Mouse (Mus musculus): ENCODE results near the gene Kng1. TPM values are rescaled to one million over a fixed set of nuclear protein-coding genes. Genes with fewer than 3 reads are reported as not detected.

Gene Kng1
- polyA plus RNA-seq, 1 experiment from 2014 or later, result not detected

DNA sequence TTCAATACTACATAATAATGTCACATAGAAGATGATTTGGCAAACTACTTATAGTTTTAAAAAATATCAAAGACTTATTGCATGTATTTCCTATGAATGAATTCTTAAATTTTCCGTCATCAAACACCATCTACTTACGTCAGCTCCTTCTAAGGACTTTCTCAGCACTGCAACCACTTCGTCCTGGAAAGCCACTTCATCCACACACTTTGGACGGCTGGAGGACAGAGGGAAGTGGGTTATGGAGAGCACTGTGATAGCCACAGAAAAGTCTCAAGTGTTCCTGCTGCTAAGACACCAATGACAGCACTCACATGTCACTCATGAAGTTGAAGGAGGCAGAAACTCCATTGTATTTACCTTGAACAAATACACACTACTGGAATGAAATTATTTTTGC is 66.7 kb downstream of the Kng1 start:
- Histone ChIP-seq H3K4me3 (no peak overlapping the region), H3K36me3 (peaks cover 35% of the 10 kb centered on the region), H3K4me1 (peaks cover 12% of the 10 kb centered on the region), H3K27ac (no peak overlapping the region), H3K27me3 (no peaks in the 10 kb centered on the region), H3K9ac (no peak overlapping the region), H3K9me3 (no peaks in the 10 kb centered on the region), H3K4me2 (replicated peaks) (no peak overlapping the region)
- WGBS, result 90% methylated on average over 4 of the region's 4 CpGs
- no peak for ATAC-seq (ENCODE audit: insufficient number of reproducible peaks, insufficient read depth, low FRiP score, low TSS enrichment)

GRCm38 (mm10) chr16:23127311-23127672 is 69.6 kb downstream of the Kng1 start:
- Histone ChIP-seq H3K4me2 (replicated peaks) (peak overlapping the region; percentile 71), H3K27me3 (no peaks in the 10 kb centered on the region), H3K9me3 (no peaks in the 10 kb centered on the region), H3K36me3 (peaks cover 20% of the 10 kb centered on the region), H3K27ac (peak overlapping the region; percentile 97), H3K4me1 (peaks cover 12% of the 10 kb centered on the region), H3K4me3 (peak overlapping the region; percentile 68), H3K9ac (peak overlapping the region; percentile 83)
- 0% methylated on average over 4 of the region's 4 CpGs for WGBS
- ATAC-seq (ENCODE audit: insufficient number of reproducible peaks, insufficient read depth, low FRiP score, low TSS enrichment), result peak; percentile 30; the same call in 1 of the 2 replicates

DNA sequence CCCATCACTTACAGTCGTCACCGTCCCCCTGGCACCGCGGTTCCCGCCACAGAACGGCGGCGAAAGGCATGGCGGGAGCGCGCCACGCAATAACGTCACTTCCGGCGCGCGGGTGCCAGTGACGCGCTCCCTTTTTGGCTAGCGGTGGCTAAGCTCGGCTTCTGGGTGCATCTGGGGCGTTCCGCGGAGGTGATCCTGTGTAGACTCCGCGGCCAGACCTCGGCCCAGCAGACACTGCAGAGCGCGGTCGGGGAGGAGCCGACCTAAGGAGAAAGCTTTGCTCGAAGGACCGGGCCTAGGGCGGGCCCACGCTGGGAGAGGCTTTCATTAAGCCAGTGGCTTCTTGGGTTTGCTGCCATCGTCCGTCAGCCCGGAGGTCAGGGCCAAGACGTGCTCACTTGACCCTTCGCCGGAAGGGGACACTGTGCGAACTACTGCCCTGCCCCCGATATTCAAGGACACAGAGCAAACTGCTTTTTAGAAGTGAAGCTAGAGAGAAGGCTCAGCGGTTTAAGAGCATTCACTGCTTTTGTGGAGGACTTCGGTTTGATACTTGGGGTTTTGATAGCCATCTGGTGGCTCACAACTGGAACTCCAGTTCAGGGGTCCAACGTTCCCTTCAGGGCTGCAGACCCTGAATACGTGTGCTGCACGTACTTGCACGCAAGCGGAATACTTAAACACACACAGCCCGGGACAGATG is 70.2 kb downstream of the Kng1 start, which contains the start of gene Rfc4:
Rfc4 (minus strand) TSS at position 65 of the 703 bp plus-strand sequence.
- under 1% methylated on average over 51 of the region's 51 CpGs for WGBS
- no peaks in the 10 kb centered on the region for H3K9me3 ChIP-seq
- peak within 1 kb of the TSS; percentile 68 for H3K4me3 ChIP-seq
- peak within 1 kb of the TSS; percentile 71 for H3K4me2 ChIP-seq (replicated peaks)
- H3K27me3 ChIP-seq, result no peaks in the 10 kb centered on the region
- H3K4me1 ChIP-seq, result peaks cover 12% of the 10 kb centered on the region
- peak within 1 kb of the TSS; percentile 97 for H3K27ac ChIP-seq
- ATAC-seq (ENCODE audit: insufficient number of reproducible peaks, insufficient read depth, low FRiP score, low TSS enrichment), result peak; percentile 86
- H3K9ac ChIP-seq, result peak within 1 kb of the TSS; percentile 83
- H3K36me3 ChIP-seq, result peaks cover 14% of the 10 kb centered on the region

DNA sequence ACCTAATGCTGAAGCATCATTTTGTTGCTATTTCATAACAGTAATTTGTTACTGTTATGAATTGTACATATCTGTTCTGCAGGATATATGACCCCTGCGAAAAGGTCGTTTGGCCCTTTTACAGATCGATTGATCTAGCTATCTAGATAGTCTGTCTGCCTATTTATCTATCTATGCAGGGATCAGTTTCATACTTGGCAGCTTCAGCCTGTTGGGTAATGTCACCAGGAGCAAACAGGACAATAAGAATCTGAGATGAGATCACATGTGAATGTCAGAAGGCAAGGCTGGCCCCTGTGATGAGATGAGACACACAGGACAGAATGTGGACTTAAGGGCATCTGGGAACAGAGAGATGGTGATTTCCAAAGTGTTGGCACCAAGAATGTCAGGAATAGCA is 72.6 kb downstream of the Kng1 start:
- 91% methylated on average over 3 of the region's 3 CpGs for WGBS
- peaks cover 12% of the 10 kb centered on the region for H3K4me1 ChIP-seq
- no peak overlapping the region for H3K4me2 ChIP-seq (replicated peaks)
- H3K9me3 ChIP-seq, result no peaks in the 10 kb centered on the region
- H3K27ac ChIP-seq, result no peak overlapping the region
- H3K27me3 ChIP-seq, result no peaks in the 10 kb centered on the region
- H3K9ac ChIP-seq, result no peak overlapping the region
- H3K36me3 ChIP-seq, result no peaks in the 10 kb centered on the region
- no peak overlapping the region for H3K4me3 ChIP-seq
- no peak for ATAC-seq (ENCODE audit: insufficient number of reproducible peaks, insufficient read depth, low FRiP score, low TSS enrichment)

Small RNAs within 50 kb of the gene (microRNA-seq; reads per million reads assigned to microRNA genes)
- gene Gm49346, result 1.1 reads per million

Other genes starting within 250 kb of the Kng1 start
- 0.62 and 0.88 TPM in 2 replicates for gene Crygs, start 246.3 kb upstream of the Kng1 start, polyA plus RNA-seq (2016; fragmentation: Nextera tagmentation; extraction: Ambion mirVana)
- 33.8 and 35.2 TPM in 2 replicates for gene Tbccd1, start 200.2 kb upstream of the Kng1 start, polyA plus RNA-seq (2016; fragmentation: Nextera tagmentation; extraction: Ambion mirVana)
- 97.9 and 102 TPM in 2 replicates for gene Dnajb11, start 200.0 kb upstream of the Kng1 start, polyA plus RNA-seq (2016; fragmentation: Nextera tagmentation; extraction: Ambion mirVana)
- gene Ahsg, start 166.6 kb upstream of the Kng1 start, polyA plus RNA-seq (2016; fragmentation: Nextera tagmentation; extraction: Ambion mirVana), result not detected in 2 replicates
- gene Fetub, start 139.5 kb upstream of the Kng1 start, polyA plus RNA-seq (2016; fragmentation: Nextera tagmentation; extraction: Ambion mirVana), result not detected in 2 replicates
- gene Hrg, start 106.8 kb upstream of the Kng1 start, polyA plus RNA-seq (2016; fragmentation: Nextera tagmentation; extraction: Ambion mirVana), result not detected in 2 replicates
- gene Kng2, start 28.4 kb upstream of the Kng1 start, polyA plus RNA-seq (2016; fragmentation: Nextera tagmentation; extraction: Ambion mirVana), result not detected in 2 replicates
- 243 and 251 TPM in 2 replicates for gene Eif4a2, start 49.6 kb downstream of the Kng1 start, polyA plus RNA-seq (2016; fragmentation: Nextera tagmentation; extraction: Ambion mirVana)
- gene Rfc4, start 69.9 kb downstream of the Kng1 start, polyA plus RNA-seq (2016; fragmentation: Nextera tagmentation; extraction: Ambion mirVana), result 139 and 150 TPM in 2 replicates
- not detected in 2 replicates for gene Adipoq, start 88.7 kb downstream of the Kng1 start, polyA plus RNA-seq (2016; fragmentation: Nextera tagmentation; extraction: Ambion mirVana)
- gene St6gal1, start 166.9 kb downstream of the Kng1 start, polyA plus RNA-seq (2016; fragmentation: Nextera tagmentation; extraction: Ambion mirVana), result 29.6 and 31.7 TPM in 2 replicates